Mouse (Mus musculus): Measurements from ENCODE around the gene Slc9a9. TPM values are rescaled to one million over a fixed set of nuclear protein-coding genes. Genes with fewer than 3 reads are reported as not detected.

The Slc9a9 gene
- polyA plus RNA-seq, 1 experiment from 2014 or later: 5.1 TPM

DNA sequence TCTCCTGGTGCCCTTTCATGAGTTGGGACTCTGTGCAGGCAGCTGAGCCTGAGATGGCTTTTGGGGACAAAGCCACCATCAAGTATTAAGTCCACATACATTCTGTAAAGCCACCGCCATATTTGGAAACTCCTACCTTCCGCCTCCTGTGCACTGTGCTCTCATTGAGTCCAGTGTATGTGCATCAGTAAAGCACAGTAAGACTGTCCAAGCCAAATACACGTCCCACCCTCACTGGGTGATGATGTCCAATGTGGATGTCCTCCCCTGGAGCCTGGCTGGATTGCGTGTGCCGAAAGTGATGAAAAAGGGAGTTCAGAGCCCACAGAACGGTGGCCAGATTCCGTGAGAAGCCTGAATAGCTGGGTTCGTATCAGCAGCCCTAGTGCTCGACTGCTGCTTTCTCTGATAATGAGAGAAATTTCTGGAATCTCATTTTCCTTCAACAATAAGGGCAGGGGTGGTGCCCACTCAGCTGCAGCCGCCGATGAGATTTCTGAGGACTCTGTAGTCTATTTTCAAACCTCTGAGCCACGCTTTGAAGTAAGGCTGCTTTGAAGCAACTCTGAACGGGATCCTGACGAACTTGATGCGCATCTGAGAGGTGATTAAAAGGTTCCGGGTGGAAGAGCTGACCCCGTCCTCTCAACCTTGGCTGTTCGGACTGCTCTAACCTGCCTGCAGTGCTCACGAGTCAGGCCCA is 81.4 kb downstream of the Slc9a9 start:
- Histone ChIP-seq H3K9me3 (replicated peaks; ENCODE audit: control insufficient read depth, low read length) (no peaks in the 10 kb centered on the region), H3K36me3 (ENCODE audit: control insufficient read depth, insufficient read depth, low read length) (no peaks in the 10 kb centered on the region), H3K4me1 (ENCODE audit: control insufficient read depth, insufficient read depth, low read length) (no peaks in the 10 kb centered on the region), H3K4me3 (replicated peaks; ENCODE audit: low read length) (no peak overlapping the region), H3K27ac (ENCODE audit: low read length) (no peak overlapping the region), H3K4me2 (ENCODE audit: low read depth, low read length) (no peak overlapping the region), H3K27me3 (ENCODE audit: control insufficient read depth, insufficient read depth, low read length) (no peaks in the 10 kb centered on the region), H3K9ac (ENCODE audit: low read length) (no peak overlapping the region)
- 83% methylated on average over 19 of the region's 19 CpGs for WGBS
- no peak for ATAC-seq (ENCODE audit: insufficient read depth, low FRiP score)

DNA sequence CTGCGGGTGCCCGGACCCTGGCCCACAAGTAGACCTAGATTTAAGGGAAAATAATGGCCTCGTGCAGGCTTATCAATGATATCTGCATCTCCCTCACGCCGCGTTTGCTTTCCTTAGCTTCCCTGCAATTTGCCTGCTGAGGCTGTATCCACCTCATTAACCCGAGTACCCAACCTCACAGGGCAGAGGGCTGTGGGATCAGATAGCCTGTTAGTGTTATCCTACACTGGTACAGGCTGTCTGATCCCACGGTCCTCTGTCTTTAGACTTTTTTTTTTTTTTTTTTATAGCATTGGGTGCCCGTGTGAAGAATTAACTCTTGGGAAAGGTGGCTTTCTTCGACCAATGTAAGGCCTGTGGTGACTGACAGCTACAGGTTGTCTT is 81.9 kb downstream of the Slc9a9 start:
- no peaks in the 10 kb centered on the region for H3K27me3 ChIP-seq (ENCODE audit: control insufficient read depth, insufficient read depth, low read length)
- no peaks in the 10 kb centered on the region for H3K4me1 ChIP-seq (ENCODE audit: control insufficient read depth, insufficient read depth, low read length)
- no peak overlapping the region for H3K27ac ChIP-seq (ENCODE audit: low read length)
- no peak overlapping the region for H3K4me3 ChIP-seq (replicated peaks; ENCODE audit: low read length)
- H3K9me3 ChIP-seq (replicated peaks; ENCODE audit: control insufficient read depth, low read length): no peaks in the 10 kb centered on the region
- H3K9ac ChIP-seq (ENCODE audit: low read length): no peak overlapping the region
- 66% methylated on average over 10 of the region's 10 CpGs for WGBS
- H3K36me3 ChIP-seq (ENCODE audit: control insufficient read depth, insufficient read depth, low read length): no peaks in the 10 kb centered on the region
- ATAC-seq (ENCODE audit: insufficient read depth, low FRiP score): no peak
- no peak overlapping the region for H3K4me2 ChIP-seq (ENCODE audit: low read depth, low read length)

- Histone ChIP-seq H3K27ac (ENCODE audit: low read length) (no peak overlapping the region), H3K9me3 (replicated peaks; ENCODE audit: control insufficient read depth, low read length) (no peaks in the 10 kb centered on the region), H3K4me2 (ENCODE audit: low read depth, low read length) (no peak overlapping the region), H3K4me3 (replicated peaks; ENCODE audit: low read length) (no peak overlapping the region), H3K36me3 (ENCODE audit: control insufficient read depth, insufficient read depth, low read length) (no peaks in the 10 kb centered on the region), H3K27me3 (ENCODE audit: control insufficient read depth, insufficient read depth, low read length) (no peaks in the 10 kb centered on the region), H3K9ac (ENCODE audit: low read length) (no peak overlapping the region), H3K4me1 (ENCODE audit: control insufficient read depth, insufficient read depth, low read length) (no peaks in the 10 kb centered on the region)
- 83% methylated on average over 3 of the region's 3 CpGs for WGBS
- no peak for ATAC-seq (ENCODE audit: insufficient read depth, low FRiP score)
These were observed 82.4 kb downstream of the Slc9a9 start for GRCm38 (mm10) chr9:94752121-94752520.

GRCm38 (mm10) chr9:94759904-94760303 is 90.2 kb downstream of the Slc9a9 start:
- H3K4me1 ChIP-seq (ENCODE audit: control insufficient read depth, insufficient read depth, low read length): no peaks in the 10 kb centered on the region
- H3K9me3 ChIP-seq (replicated peaks; ENCODE audit: control insufficient read depth, low read length): no peaks in the 10 kb centered on the region
- H3K27me3 ChIP-seq (ENCODE audit: control insufficient read depth, insufficient read depth, low read length): no peaks in the 10 kb centered on the region
- H3K9ac ChIP-seq (ENCODE audit: low read length): no peak overlapping the region
- 72% methylated on average over 5 of the region's 5 CpGs for WGBS
- ATAC-seq (ENCODE audit: insufficient read depth, low FRiP score): no peak
- H3K36me3 ChIP-seq (ENCODE audit: control insufficient read depth, insufficient read depth, low read length): no peaks in the 10 kb centered on the region
- no peak overlapping the region for H3K27ac ChIP-seq (ENCODE audit: low read length)
- no peak overlapping the region for H3K4me2 ChIP-seq (ENCODE audit: low read depth, low read length)
- H3K4me3 ChIP-seq (replicated peaks; ENCODE audit: low read length): no peak overlapping the region

DNA sequence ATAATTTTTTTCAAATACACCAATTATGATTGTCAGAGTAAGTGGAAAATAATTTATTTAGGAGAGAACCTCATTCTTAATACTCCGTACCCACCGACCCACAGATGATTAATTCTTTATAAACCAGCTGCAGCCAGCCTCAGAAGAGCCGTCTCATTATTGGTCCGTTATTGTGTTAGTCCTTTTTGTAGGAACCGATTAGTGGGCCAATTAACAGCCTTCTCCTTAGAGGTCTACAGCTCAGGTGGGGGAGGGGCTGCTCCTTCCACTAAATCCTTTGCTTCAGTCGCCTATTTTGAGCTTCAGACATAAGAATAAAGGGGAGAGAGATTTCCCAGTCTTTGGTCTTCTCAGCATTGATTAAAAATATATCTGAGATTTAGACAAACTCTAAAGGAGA is 98.4 kb downstream of the Slc9a9 start:
- 73% methylated on average over 6 of the region's 6 CpGs for WGBS
- H3K36me3 ChIP-seq (ENCODE audit: control insufficient read depth, insufficient read depth, low read length): no peaks in the 10 kb centered on the region

GRCm38 (mm10) chr9:94768524-94768923 is 98.8 kb downstream of the Slc9a9 start:
- H3K9me3 ChIP-seq (replicated peaks; ENCODE audit: control insufficient read depth, low read length): no peaks in the 10 kb centered on the region
- H3K27ac ChIP-seq (ENCODE audit: low read length): no peak overlapping the region
- no peaks in the 10 kb centered on the region for H3K36me3 ChIP-seq (ENCODE audit: control insufficient read depth, insufficient read depth, low read length)
- no peak overlapping the region for H3K9ac ChIP-seq (ENCODE audit: low read length)
- H3K4me3 ChIP-seq (replicated peaks; ENCODE audit: low read length): no peak overlapping the region
- no peaks in the 10 kb centered on the region for H3K4me1 ChIP-seq (ENCODE audit: control insufficient read depth, insufficient read depth, low read length)
- H3K27me3 ChIP-seq (ENCODE audit: control insufficient read depth, insufficient read depth, low read length): no peaks in the 10 kb centered on the region
- no peak for ATAC-seq (ENCODE audit: insufficient read depth, low FRiP score)
- 74% methylated on average over 4 of the region's 4 CpGs for WGBS
- H3K4me2 ChIP-seq (ENCODE audit: low read depth, low read length): no peak overlapping the region

More for the DNA sequence above, 98.4 kb downstream of the Slc9a9 start:
- H3K9ac ChIP-seq (ENCODE audit: low read length): no peak overlapping the region
- no peaks in the 10 kb centered on the region for H3K9me3 ChIP-seq (replicated peaks; ENCODE audit: control insufficient read depth, low read length)
- H3K4me2 ChIP-seq (ENCODE audit: low read depth, low read length): no peak overlapping the region
- ATAC-seq (ENCODE audit: insufficient read depth, low FRiP score): no peak
- no peak overlapping the region for H3K4me3 ChIP-seq (replicated peaks; ENCODE audit: low read length)
- no peak overlapping the region for H3K27ac ChIP-seq (ENCODE audit: low read length)
- H3K27me3 ChIP-seq (ENCODE audit: control insufficient read depth, insufficient read depth, low read length): no peaks in the 10 kb centered on the region
- no peaks in the 10 kb centered on the region for H3K4me1 ChIP-seq (ENCODE audit: control insufficient read depth, insufficient read depth, low read length)

DNA sequence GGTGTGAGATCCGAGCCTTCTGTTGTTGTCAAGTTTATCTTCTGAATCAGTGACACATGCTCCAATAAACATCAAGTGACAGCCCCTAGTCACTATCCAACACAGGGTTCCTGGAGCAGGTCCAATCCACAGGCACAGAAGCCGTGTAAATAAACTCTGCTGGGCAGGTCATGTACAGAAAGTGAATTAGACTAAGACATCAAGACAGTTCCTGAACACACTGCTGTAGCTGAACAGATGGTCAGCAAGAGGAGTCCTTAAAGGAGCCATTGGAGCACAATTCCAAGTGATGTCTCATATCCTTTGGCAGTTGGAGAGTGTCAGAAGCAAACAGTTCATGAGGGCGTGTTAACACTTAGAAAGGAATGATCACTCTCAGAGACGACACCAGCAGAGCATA is 103.6 kb downstream of the Slc9a9 start:
- no peaks in the 10 kb centered on the region for H3K27me3 ChIP-seq (ENCODE audit: control insufficient read depth, insufficient read depth, low read length)
- no peaks in the 10 kb centered on the region for H3K36me3 ChIP-seq (ENCODE audit: control insufficient read depth, insufficient read depth, low read length)
- no peak for ATAC-seq (ENCODE audit: insufficient read depth, low FRiP score)
- WGBS: 54% methylated on average over 4 of the region's 4 CpGs
- no peak overlapping the region for H3K27ac ChIP-seq (ENCODE audit: low read length)
- no peak overlapping the region for H3K4me3 ChIP-seq (replicated peaks; ENCODE audit: low read length)
- H3K9ac ChIP-seq (ENCODE audit: low read length): no peak overlapping the region
- H3K9me3 ChIP-seq (replicated peaks; ENCODE audit: control insufficient read depth, low read length): no peaks in the 10 kb centered on the region
- no peaks in the 10 kb centered on the region for H3K4me1 ChIP-seq (ENCODE audit: control insufficient read depth, insufficient read depth, low read length)
- no peak overlapping the region for H3K4me2 ChIP-seq (ENCODE audit: low read depth, low read length)

DNA sequence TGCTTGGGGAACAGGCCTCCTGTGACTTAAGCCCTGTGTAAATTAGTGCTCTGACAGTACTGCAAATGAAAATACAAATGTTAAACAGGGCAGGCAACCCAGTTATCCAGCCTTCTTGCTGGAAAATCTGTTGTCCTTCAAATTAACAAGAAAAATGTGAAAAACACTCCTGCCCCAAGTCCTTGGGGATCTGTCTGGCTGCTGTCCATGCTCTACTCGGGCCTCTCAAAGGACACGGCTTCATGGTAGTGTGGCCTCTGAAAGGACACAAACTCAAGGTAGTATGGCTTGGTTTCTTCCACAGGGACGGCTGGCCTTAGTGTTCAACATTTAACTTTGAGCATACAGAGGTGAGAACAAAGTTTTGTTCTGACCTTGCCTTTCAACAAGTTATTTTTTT is 118.6 kb downstream of the Slc9a9 start:
- ATAC-seq (ENCODE audit: insufficient read depth, low FRiP score): no peak
- Histone ChIP-seq H3K27me3 (ENCODE audit: control insufficient read depth, insufficient read depth, low read length) (no peaks in the 10 kb centered on the region), H3K36me3 (ENCODE audit: control insufficient read depth, insufficient read depth, low read length) (no peaks in the 10 kb centered on the region), H3K4me2 (ENCODE audit: low read depth, low read length) (no peak overlapping the region), H3K4me3 (replicated peaks; ENCODE audit: low read length) (no peak overlapping the region), H3K9ac (ENCODE audit: low read length) (no peak overlapping the region), H3K27ac (ENCODE audit: low read length) (no peak overlapping the region), H3K9me3 (replicated peaks; ENCODE audit: control insufficient read depth, low read length) (no peaks in the 10 kb centered on the region), H3K4me1 (ENCODE audit: control insufficient read depth, insufficient read depth, low read length) (no peaks in the 10 kb centered on the region)
- 67% methylated on average over 3 of the region's 3 CpGs for WGBS

DNA sequence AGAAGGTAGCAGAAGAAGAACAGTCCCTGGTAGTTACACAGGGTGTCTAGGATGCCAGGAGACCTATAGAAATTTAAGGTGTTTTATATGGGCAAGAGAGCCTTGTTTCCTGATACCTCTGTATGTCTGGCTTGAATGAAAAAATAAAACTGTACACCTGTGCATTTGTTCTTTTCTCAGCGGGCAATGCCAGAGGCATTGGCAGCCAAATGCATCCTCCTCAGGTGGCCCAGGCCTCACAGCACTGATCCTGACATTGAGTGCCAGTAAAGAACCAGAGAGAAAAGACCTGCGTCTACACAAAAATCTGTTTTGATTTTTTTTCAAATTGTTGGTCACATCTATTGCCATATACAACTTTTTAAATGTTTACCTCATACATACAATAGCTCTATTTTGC is 121.3 kb downstream of the Slc9a9 start:
- no peak overlapping the region for H3K4me3 ChIP-seq (replicated peaks; ENCODE audit: low read length)
- no peaks in the 10 kb centered on the region for H3K4me1 ChIP-seq (ENCODE audit: control insufficient read depth, insufficient read depth, low read length)
- H3K27ac ChIP-seq (ENCODE audit: low read length): no peak overlapping the region
- no peak overlapping the region for H3K9ac ChIP-seq (ENCODE audit: low read length)
- no peaks in the 10 kb centered on the region for H3K36me3 ChIP-seq (ENCODE audit: control insufficient read depth, insufficient read depth, low read length)
- H3K9me3 ChIP-seq (replicated peaks; ENCODE audit: control insufficient read depth, low read length): no peaks in the 10 kb centered on the region
- 94% methylated on average over 2 of the region's 2 CpGs for WGBS
- no peaks in the 10 kb centered on the region for H3K27me3 ChIP-seq (ENCODE audit: control insufficient read depth, insufficient read depth, low read length)
- ATAC-seq (ENCODE audit: insufficient read depth, low FRiP score): no peak
- no peak overlapping the region for H3K4me2 ChIP-seq (ENCODE audit: low read depth, low read length)
